Mouse (Mus musculus) forebrain, embryonic 15.5 days (tissue): ENCODE data around the gene Gm17267. TPM values are rescaled to one million over a fixed set of nuclear protein-coding genes. Genes with fewer than 3 reads are reported as not detected.
"Not testable (repeated sequence)": the region's sequence is repeated elsewhere in the genome, so short reads cannot be mapped to it uniquely, and the experiment has no call there.

Experiments used
- ATAC-seq: fragments of 200-750 bp; cut with Nextera tagmentation; replicated peaks from 2 replicates; pipeline ENCODE4 v1.8.0; 2017; ENCODE audit warnings: mild to moderate bottlenecking, moderate TSS enrichment, moderate library complexity
- H3K27ac ChIP-seq: fragments of 300-500 bp; sonication (generic); replicated peaks from 2 replicates; pipeline ENCODE4 v1.5.1; 2015; ENCODE audit warnings: mild to moderate bottlenecking, inconsistent platforms
- H3K27me3 ChIP-seq: fragments of 300-500 bp; sonication (generic); 2 replicates; pipeline ENCODE4 v1.6.1; 2015; ENCODE audit warnings: inconsistent platforms
- H3K36me3 ChIP-seq: fragments of 300-500 bp; sonication (generic); 2 replicates; pipeline ENCODE4 v1.6.1; 2015; ENCODE audit warnings: mild to moderate bottlenecking, inconsistent platforms
- H3K4me1 ChIP-seq: fragments of 300-500 bp; sonication (generic); 2 replicates; pipeline ENCODE4 v1.6.1; 2015; ENCODE audit warnings: inconsistent platforms
- H3K4me2 ChIP-seq: fragments of 300-500 bp; sonication (generic); replicated peaks from 2 replicates; pipeline ENCODE4 v1.6.1; 2015; ENCODE audit warnings: mild to moderate bottlenecking, inconsistent platforms
- H3K4me3 ChIP-seq: fragments of 300-500 bp; sonication (generic); 2 replicates; pipeline ENCODE4 v1.5.1; 2015; ENCODE audit warnings: mild to moderate bottlenecking, inconsistent platforms
- H3K9ac ChIP-seq: fragments of 300-500 bp; sonication (generic); replicated peaks from 2 replicates; pipeline ENCODE4 v1.6.1; 2015; ENCODE audit warnings: mild to moderate bottlenecking, inconsistent platforms
- H3K9me3 ChIP-seq: fragments of 300-500 bp; sonication (generic); 2 replicates; pipeline ENCODE4 v1.6.1; 2016; ENCODE audit warnings: inconsistent platforms
- WGBS: fragments of 180-500 bp; shearing (Covaris S2); methylation state at CpG from one replicate; pipeline ENCODE4 v1.1.7; 2015; ENCODE audit warnings: mixed read lengths; 5-methylcytosine and 5-hydroxymethylcytosine counted together
- polyA plus RNA-seq: library from polyadenylated mRNA; unstranded; fragments of >200 nt; fragmentation: Nextera tagmentation; extraction: Ambion mirVana; gene quantifications from 2 replicates; pipeline ENCODE4 v1.2.1, GENCODE M21; 2015

The Gm17267 gene
- not detected in 2 replicates for polyA plus RNA-seq

DNA sequence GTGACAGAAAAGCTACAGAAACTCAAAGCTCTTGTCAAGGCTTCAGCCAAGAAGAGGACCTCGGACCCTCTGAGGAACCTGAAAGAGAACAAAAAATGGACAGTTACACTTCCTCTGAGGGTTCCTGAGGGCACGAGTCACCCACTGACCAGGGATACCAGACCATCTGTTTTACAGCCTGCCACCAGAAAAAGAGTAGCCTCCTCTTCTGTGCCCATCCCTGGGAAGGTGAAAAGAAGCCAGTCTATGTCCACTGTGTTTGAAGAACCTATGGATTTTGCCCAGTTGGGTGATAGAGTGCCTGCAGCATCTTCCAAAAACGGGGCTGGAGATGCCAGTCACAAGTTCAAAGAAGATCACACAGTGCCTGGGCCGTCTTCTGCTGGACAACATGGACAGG, at the start of gene Gm17267:
Gene Gm17267 (plus strand): TSS at position 301 of the 400 bp plus-strand sequence.
- not testable (repeated sequence) for H3K4me2 ChIP-seq, H3K9me3 ChIP-seq, H3K4me1 ChIP-seq, H3K36me3 ChIP-seq, H3K27ac ChIP-seq, H3K4me3 ChIP-seq, ATAC-seq, H3K27me3 ChIP-seq, H3K9ac ChIP-seq
- no CpG with 5 or more reads among the region's 4 CpGs for WGBS
